Mouse (Mus musculus) right cerebral cortex, postnatal 4 days (tissue): Measurements from ENCODE around the gene Sult6b2.

Experiments
- DNase-seq: peaks from one replicate; pipeline ENCODE4 v3.0.0-alpha.2; 2022

The Sult6b2 gene

DNA sequence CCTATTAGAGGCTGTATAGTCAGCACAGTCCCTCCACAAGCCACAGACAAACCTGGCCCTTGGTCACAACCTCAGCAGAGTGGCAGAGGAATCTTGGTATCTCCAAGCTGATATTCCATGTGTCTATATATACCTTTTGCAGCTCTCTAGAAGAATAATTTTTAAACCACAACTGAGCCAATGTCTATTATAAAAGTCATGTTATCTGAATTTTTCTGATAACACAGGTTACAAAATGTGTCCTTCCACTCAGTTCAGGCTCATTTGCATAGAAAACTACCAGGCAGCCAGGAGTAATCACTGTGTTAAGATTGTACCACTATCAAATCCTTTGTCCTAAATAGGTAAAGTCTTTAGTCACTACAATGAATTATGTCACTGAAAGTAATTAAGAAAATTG is at the start of gene Sult6b2:
Gene Sult6b2 (minus strand): TSS at position 101 of the 400 bp plus-strand sequence.
- DNase-seq, result no peak

DNA sequence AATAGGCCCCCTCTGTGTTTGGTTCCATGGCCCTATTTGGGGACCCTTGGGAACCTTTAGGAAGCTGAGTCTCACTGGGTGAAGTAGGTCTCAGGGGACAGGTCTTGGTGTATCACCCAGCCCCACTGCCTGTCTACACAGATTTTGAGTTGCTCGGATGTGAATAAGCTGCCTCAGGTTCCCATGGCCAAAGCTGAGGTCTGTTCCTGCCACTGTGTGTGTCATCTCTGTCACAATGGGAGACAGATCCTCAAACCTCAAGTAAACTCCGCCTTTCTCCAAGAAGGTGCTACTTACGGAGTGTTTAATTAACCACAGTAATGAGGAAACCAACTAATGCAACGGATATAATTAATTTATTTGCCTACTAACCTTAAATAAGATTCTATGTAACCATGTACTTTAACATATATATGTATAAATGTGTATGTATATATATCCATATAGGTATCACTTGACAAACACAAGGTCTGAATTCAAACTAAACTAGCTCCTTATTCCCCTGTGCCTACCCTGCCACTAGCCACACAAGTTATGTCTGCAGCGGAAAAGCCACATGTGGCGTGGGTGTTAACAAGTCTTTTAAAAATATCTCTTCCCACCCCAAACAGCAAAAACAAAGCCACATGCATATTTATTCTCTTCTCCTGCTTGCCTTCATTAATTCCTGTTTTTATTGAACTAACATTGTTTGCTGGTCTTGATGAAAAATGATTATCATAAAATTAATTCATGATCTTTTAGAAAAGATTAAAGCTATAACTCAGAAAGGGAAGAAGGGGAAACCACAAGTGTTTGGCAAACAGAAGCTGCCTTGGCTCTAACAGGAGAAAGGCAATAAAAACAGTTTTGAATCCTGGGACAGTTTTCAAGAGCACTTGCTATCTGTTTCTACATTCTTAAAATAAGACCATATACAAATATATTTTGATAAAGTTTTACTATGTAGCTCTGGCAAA is 48.4 kb upstream of the Sult6b2 start:
- DNase-seq, result no peak

DNA sequence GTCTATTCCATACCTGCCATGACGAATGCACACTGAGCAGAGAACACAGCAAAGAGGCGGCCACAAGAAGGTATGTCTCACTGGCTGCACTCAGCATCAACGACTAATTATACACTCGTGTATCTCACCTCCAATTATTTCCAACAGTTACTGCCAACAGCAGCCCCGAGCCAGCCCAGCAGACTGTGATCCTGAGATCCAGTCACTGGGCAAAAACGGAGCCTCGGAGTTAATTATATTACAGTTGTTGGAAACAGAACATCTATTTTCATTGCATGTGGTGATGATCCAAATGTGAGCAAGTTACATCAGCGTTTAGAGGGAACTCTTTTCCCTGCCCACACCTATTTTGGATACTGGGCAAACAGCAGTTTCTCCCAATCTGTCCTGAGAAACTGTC is 46.1 kb upstream of the Sult6b2 start:
- DNase-seq, result no peak

DNA sequence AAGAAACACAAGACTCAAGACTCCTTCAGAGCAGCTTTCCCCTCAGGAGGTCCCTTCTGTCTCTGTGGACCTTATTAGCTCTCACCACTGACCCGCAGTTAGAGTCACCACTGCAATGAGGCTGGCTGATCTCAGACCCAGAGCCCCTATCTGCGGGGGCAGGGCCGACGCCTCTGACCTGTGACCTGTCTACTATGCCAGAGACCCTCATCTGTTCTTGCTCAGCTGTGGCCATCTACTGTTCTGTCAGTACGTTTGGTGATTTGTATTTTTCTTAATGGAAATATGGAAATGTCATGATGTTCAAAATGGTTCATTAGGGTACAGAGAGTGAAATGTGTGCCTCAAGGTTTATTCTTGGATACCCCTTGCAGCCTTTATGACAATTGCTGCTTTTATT is 45.0 kb upstream of the Sult6b2 start:
- DNase-seq, result no peak

DNA sequence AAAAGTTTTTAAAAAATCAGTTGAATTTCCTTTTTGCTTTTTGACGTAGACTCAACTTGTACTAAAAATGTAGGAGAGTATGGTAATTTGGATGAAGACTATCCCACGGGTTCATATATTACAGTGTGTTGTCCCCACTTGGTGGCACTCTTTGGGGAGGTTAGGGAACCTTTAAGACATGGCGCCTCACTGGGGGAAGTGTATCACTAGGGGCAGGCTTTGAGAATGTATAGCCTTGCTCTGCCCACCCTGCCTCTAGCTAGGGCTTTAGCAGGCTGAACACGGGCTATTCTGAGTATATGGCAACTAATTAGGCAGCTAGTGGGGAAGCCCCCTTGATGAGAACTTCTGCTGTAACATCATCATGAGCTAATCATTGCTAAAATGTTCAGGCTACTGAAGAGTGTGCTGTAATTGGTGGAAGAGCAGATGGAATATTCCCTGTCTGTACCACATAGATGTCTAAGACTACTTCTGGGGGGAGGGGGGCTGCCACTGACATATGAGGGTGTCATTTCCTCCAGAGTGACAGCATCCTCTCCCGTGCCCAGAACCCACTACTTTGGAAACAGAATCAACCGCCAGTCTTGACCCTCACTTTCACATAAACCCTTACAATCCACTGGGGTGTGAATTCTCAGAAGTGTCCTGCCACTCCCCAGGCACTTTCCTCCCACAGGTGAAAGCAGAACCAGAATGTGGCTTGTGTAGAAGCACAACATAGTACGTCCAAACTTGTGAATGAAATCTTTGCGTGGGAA is 43.8 kb upstream of the Sult6b2 start:
- DNase-seq, result no peak

DNA sequence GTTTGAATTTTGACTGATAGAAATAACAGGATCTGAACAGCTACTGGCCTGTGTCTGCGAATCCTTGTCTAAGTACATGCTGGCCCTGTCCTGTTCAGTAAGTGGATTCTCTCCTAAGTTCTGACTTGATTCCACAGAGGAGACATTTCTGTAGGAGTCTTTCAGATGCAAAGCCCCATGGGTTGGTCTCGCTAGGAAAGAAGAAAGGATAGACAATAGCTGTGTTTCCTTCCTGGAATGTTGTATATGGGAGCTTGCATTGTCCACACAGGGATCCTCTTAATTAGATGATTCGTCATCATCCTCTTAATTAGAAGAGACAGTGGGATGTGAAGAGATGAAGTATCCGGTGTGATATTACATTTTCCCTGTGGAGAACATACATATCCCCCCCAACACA is 42.6 kb upstream of the Sult6b2 start:
- no peak for DNase-seq

DNA sequence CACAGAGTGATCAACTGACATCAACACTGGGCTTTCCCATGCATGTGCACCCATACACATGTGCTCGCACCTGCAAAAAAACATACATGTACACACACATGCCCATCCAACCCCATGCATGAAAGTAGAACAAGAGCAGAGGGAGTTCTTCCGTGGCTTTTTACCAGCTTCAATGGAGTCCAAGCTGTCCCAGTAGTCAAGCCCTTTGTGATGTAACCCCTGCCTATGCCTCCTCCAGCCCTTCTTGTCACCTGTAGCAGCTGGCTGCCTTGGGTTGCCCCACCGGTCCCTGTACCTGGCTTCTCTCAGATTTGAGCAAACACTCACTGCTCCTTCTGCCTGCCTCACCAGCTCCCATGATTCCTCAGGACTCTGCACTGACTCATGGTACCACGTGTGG is 40.8 kb upstream of the Sult6b2 start:
- DNase-seq, result no peak

DNA sequence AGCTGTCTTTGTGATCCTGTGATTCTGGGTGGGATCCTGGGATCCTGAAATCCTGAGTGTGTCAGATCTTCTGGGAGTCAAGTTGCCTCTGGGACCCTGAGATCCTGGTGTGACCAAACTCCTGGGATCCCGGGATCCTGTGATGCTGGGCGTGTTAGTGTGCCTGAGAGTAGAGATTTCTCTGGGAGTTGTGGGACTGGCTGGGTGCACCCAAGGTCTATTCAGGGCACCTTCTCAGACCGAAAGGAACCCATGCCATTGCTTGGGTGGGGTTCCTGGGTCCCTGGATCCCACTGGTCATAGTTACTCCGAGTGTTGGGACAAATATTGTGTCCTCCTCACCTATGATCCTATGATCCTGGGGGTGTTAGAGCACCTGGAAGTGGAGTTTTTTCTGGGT is 39.8 kb upstream of the Sult6b2 start:
- DNase-seq, result no peak

DNA sequence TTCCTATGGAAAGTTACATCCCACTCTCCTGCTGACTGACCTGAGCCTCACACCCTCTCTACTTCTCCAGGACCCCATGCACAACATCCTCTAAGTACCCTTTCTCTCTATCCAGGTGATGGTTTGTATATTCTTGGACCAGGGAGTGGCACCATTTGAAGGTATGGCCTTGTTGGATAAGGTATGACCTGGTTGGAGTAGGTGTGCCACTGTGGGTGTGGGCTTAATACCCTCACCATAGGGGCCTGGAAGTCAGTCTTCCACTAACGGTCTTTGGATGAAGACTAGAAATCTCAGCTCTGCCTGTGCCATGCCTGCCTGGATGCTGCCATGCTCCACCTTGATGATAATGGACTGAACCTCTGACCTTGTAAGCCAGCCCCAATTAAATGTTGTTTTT is 34.2 kb upstream of the Sult6b2 start:
- DNase-seq, result no peak

DNA sequence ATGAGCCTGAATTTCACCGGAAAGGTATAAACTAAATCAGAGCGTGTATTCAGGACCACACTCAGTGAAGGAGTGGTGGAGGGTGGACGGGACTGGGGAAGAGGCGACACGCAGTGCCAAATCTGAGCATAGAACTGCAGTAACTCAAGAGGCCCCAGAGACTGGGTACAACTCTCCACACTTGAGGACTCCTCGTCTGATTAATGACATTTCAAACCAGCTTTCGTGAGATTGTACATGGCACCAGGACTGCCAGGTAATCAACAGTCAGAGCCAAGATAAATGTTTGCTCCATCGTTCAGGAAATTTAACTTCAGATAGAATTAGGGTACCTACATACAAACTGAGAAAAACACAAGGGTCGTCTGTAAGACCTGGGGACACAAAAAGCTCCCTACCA is 33.0 kb upstream of the Sult6b2 start:
- DNase-seq, result no peak

DNA sequence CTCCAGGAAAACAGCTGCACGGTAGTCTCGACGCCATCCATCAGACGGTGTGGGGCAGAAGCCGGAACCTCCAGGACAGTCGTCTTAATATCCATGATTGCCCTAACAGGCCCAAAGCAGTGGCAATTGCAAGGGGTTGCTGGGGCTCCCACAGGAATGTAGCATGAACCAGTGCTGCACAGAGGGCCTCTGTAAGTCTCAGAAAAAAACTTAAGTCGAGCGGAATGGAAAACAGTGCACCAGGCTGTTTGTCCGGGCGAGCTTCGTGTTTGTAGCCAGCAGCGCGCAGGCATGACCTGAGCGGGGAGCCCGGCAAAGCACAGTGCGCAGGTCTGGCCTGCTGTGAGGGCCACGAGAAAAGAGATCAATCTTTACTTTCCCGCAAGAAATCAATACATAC is 31.4 kb upstream of the Sult6b2 start:
- no peak for DNase-seq

DNA sequence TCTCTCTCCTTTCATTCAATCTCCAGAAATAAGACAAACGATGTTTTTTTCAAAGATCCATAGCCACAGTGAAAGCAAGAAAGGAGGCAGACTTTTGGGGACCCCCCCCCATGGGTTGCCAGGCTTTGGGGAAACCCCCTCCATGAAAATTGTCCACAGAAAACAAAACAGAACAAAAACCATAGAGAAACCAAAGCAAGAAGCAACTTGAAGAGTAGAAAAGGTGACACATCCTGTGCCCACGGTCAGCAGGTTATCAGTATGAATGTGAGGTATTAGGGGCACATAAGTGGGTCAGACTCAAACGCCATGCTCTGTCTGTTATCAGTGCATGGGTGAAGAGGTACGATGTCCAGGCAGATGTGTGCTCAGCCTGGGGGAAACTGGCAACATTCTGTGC is 30.6 kb upstream of the Sult6b2 start:
- DNase-seq, result no peak

DNA sequence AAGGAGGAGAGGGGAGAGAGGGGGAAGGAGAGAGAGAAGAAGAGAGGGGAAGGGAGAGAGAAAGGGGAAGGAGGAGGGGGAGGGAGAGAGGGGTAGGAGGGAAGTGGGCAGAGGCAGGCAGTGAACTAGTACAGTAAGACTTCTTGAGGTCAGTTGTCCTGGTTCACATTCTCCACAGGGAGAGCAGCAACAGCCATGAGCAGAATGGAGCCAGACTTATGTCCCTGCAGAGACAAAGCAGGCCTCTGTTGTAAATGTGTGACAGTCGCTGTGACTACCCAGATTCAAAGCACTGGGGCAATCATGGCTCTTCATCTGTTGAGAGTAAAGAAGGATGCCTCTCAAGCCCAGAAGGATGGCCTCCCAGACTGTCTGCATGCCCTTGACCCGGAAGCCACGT is 27.4 kb upstream of the Sult6b2 start:
- DNase-seq, result no peak

DNA sequence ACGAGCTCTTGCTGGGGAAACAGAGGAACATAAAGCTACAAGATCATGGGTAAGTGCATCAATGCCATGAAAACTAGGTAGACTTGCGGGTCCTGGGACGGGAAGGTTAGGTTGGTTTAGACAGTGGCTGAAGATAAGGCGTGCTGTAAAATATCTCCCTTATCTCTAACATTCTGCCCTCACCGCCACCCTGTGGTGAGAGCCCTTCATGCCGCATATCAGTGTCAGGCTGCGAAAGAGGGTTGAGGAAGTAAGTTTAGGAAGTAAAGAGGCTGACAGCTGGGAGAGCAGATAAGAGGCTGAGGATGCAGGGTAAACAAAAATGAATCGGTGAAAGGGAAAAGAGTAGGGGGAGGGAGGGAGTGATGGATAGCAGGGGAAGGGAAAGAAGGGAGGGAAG is 26.9 kb upstream of the Sult6b2 start:
- no peak for DNase-seq

DNA sequence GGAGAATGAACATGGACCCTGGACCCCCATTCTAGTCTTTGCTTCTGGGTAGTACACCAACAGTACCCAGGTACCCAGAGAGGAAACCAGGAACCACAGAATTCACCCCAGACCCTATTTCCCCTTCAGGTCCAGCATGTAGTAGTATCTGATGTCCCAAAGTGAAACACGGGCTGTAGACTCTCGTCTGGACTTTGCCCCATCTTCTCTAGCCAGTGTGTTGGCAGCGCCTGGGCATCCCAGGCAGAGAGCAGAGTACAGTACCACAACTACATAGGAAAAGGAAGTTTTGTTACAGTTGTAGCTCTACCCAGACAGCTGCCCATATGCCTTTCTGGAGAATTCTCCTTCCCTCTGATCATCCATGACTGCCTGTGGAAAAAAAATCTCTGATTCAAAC is 25.9 kb upstream of the Sult6b2 start:
- DNase-seq, result no peak

DNA sequence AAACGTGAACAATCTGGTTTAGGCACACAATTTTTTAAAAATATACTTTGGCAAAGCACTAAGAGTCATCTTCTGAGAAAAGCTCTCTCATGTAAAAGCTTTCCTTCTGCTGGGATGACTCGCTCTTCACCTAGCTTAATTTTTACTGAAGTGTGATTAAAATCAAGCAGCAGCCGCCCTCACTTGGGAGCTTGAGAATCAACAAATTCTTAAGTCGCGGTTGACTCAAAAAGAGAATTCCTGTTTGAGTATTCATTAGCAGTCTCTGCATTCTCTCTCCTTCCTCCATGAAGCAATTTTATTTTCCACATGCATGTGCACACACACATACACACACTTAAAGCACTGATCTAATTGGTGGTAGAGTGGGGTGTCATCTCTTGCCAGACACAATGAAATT is 21.1 kb upstream of the Sult6b2 start:
- DNase-seq, result no peak

DNA sequence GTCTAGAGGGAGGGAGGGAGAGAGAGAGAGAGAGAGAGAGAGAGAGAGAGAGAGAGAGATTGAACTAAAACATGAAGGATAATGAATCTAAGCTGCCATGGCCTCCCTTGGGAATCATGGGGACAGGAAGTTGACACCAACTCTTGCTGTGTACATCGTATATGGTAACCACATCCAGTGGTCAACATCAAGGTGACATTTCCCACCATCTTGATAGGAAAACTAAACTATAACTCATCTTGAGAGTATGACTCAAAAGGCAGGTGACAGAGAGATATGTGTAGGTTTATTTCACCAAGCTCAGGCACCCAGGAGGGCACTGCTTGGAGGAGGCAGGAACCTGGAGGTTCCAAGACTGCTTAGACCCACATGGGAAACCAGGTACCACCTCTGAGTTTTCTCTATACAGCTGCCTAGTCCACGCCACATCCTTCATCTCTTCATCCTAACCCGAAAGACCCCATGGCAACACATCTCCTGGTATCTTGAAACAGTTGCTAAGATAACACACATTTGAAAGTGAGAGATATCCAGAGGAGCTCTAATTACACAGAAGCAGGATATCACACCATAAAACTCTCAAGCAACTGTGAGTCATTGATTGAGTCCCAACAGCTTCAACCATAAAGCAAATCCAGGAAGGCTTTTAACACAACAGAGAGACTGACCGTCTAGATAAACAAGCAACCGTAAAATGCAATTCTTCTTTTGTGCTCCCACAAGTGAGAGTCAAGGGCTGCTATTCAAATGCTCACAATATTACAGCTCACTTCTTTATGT is 18.9 kb upstream of the Sult6b2 start:
- DNase-seq, result no peak

DNA sequence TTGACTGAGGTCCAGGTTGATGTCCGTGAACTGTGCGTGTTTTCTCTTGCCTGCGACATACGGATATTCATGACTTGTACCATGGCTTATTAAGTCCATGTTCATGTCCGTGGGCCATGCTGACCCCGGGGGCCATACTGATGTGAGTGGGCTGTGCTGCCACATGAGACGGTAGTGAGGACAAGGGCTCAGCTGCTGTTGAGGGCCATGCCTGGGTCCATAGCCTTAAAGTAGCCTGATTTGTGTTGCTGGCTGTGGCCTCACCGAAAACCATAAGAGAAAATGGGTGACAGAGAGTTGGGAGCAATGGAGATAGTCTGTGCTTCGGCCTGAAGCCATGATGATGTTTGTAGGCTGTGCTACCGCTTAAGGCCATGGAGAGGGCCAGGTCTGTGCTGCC is 14.0 kb upstream of the Sult6b2 start:
- no peak for DNase-seq

DNA sequence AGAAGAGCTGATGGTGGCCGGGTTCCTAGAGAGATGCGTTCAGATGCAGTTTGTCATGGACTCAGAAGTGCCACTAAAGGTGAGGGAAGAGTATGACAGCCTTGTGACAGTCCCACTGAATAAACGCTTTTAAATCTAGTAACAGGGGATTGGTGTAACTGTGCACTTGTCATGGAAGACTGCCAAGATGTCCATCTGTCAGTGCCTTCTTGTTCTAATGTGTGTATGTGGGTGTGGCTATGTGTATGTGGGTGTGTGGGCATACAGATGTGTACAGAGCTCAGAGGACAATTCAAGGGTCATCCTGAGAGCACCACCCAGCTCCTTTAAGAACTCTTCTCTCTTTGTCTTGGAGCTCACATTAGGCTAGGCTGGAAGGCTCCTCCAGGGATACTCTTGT is 11.2 kb upstream of the Sult6b2 start:
- no peak for DNase-seq

DNA sequence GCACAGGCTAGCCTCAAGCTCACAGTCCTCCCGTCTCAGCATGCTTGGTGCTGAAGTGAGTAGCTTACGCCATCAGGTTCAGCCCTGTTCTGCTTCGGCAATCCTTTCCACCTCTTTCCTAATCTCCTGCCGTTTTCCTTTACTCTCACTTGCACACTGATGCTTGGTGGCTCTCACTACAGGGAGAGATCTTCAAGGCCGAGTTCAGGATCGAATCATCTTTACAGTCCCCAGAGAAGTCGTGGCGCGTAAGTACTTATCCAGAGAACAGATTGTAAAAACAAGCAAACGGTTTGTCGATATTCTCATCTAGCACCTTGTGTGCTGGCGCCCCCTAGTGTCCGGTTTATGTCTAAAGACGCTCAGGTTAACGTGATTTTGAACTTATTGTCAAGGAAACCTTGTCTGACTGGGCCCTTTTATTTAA is 10.2 kb upstream of the Sult6b2 start:
- DNase-seq, result peak; percentile 96

DNA sequence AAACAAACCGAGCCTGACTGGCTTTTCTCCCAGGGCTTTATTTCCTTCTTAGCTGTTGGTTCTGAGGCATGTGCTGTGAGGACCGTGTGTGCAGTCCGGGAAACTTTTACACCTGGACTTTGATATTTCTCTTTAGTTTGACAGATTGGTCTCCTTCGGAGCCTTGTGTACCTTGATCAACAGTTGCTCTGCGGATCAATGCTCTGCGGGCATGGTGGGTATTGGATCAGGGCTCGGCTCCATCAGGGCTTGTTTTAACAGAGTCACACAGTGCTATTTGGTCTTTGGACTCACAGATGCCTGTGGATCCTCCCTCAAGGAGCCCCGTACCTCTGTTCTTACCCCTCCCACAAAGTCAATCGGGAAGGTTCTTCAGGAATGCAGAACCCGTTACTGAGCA is 9.7 kb upstream of the Sult6b2 start:
- DNase-seq, result no peak

DNA sequence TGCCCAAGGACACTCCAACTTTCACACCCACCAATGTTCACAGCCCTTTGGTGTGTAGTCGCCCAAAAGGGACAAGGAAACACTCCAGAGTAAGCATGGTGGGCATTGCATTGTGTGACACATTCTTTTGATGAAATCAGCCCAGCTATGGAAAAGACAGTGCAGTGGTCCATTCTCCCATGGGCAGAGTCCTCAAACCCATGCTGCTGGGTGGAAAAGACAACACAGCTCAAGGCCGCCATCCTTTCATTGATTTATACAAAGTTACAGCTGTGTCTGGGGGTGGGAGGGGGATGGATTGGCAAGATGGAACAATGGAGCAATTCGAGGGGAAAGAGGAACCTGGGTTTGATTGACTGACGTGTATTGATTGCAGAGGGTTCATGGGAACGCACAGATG is 8.7 kb upstream of the Sult6b2 start:
- no peak for DNase-seq

DNA sequence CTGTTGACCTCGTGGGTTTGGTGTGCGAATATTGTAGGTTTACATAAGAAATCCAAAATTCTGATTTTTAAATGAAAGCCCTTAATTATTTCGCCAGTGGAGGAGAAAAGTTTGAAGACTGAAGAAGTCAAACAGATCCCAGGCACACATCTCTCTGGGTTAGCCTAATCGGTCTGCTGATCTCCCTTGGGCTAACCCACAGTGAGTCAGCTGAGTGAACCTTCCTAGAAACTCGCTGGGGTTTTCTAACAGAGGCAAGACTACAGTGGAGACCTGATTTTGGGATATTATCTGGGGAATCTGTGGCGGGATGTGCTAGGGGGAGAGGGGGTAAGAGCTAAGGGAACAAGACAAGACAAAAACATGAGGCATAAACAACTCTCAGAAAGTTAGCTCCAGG is 5.9 kb upstream of the Sult6b2 start:
- DNase-seq, result no peak
